9 mouse cellular contexts compared by ENCODE assay signal in genomic region chr7:140954733-140955071, GRCm38 (mm10). TPM values are rescaled to one million over a fixed set of nuclear protein-coding genes. Genes with fewer than 3 reads are reported as not detected.
DNase-seq lines count a peak whose midpoint lies in the region; ATAC-seq lines count a peak whose summit lies in the region.
"Had no signal": no experiment of that assay in that cellular context is flagged by ENCODE, and none has a peak within 500 bp of the region (broad histone marks: within the 10 kb centered on the region; RNA-seq: fewer than 3 reads in every experiment).

No protein-coding gene starts in this region.

- peak overlapping the region; percentile 37; the same call in 1 of the 2 replicates for H3K27ac ChIP-seq in lung, embryonic 15.5 days
- H3K27ac ChIP-seq in forebrain, embryonic 15.5 days (replicated peaks): no peak overlapping the region
- H3K27ac ChIP-seq in limb, embryonic 15.5 days: peak overlapping the region; percentile 99
- H3K27ac ChIP-seq in stomach, embryonic 14.5 days (ENCODE audit: low read length): peak overlapping the region; percentile 52; the same call in 1 of the 2 replicates

- no peak for ATAC-seq in lung, embryonic 15.5 days (ENCODE audit: borderline replicate concordance, extremely low read depth, low FRiP score, low TSS enrichment)
- no peak for ATAC-seq in forebrain, embryonic 15.5 days (replicated peaks)
- no peak for ATAC-seq in limb, embryonic 15.5 days (ENCODE audit: insufficient number of reproducible peaks, low FRiP score, low TSS enrichment, low read depth)
- no peak for ATAC-seq in stomach, embryonic 14.5 days (ENCODE audit: insufficient number of reproducible peaks, insufficient read depth, low FRiP score, low read depth)

- H3K4me3 ChIP-seq in lung, embryonic 15.5 days: peak overlapping the region; percentile 62
- peak overlapping the region; percentile 33 for H3K4me3 ChIP-seq in forebrain, embryonic 15.5 days
- H3K4me3 ChIP-seq in limb, embryonic 15.5 days: peak overlapping the region; percentile 60
- peak overlapping the region; percentile 74 for H3K4me3 ChIP-seq in stomach, embryonic 14.5 days (ENCODE audit: low read depth, low read length)

- no peak for DNase-seq in lung, postnatal 25 days (ENCODE audit: low spot score)
- no peak for DNase-seq in left cerebral cortex, adult 8-10 months (ENCODE audit: low spot score in 2 of 2)
- no peak for DNase-seq in thymus, postnatal 25 days
- no peak for DNase-seq in testis, postnatal 14 days (ENCODE audit: low spot score)

- WGBS in lung, embryonic 15.5 days: 4% methylated on average over 9 of the region's 9 CpGs
- WGBS in forebrain, embryonic 15.5 days: 11% methylated on average over 9 of the region's 9 CpGs
- WGBS in limb, embryonic 15.5 days: 1% methylated on average over 9 of the region's 9 CpGs
- WGBS in stomach, embryonic 14.5 days: 6% methylated on average over 9 of the region's 9 CpGs

- no peaks in the 10 kb centered on the region for H3K9me3 ChIP-seq in lung, embryonic 15.5 days
- no peaks in the 10 kb centered on the region for H3K9me3 ChIP-seq in forebrain, embryonic 15.5 days
- H3K9me3 ChIP-seq in limb, embryonic 15.5 days: no peaks in the 10 kb centered on the region
- H3K9me3 ChIP-seq in stomach, embryonic 14.5 days (ENCODE audit: control insufficient read depth, low read depth, low read length): no peaks in the 10 kb centered on the region

- peak overlapping the region; percentile 72 for H3K9ac ChIP-seq in lung, embryonic 15.5 days
- peak overlapping the region; percentile 16; the same call in 1 of the 2 replicates for H3K9ac ChIP-seq in forebrain, embryonic 15.5 days (replicated peaks)
- peak overlapping the region; percentile 57 for H3K9ac ChIP-seq in limb, embryonic 15.5 days
- peak overlapping the region; percentile 65 for H3K9ac ChIP-seq in stomach, embryonic 14.5 days (replicated peaks; ENCODE audit: low read depth, low read length)

- peak overlapping the region; percentile 81 for H3K4me2 ChIP-seq in lung, embryonic 15.5 days
- peak overlapping the region; percentile 38 for H3K4me2 ChIP-seq in forebrain, embryonic 15.5 days (replicated peaks)
- peak overlapping the region; percentile 79 for H3K4me2 ChIP-seq in limb, embryonic 15.5 days
- H3K4me2 ChIP-seq in stomach, embryonic 14.5 days (replicated peaks; ENCODE audit: low read depth, low read length): peak overlapping the region; percentile 86

- H3K4me1 ChIP-seq in lung, embryonic 15.5 days: peaks cover 57% of the 10 kb centered on the region
- peaks cover 12% of the 10 kb centered on the region for H3K4me1 ChIP-seq in forebrain, embryonic 15.5 days
- H3K4me1 ChIP-seq in limb, embryonic 15.5 days: peaks cover 63% of the 10 kb centered on the region
- peaks cover 54% of the 10 kb centered on the region for H3K4me1 ChIP-seq in stomach, embryonic 14.5 days (ENCODE audit: control insufficient read depth, insufficient read depth, low read length)

- no peaks in the 10 kb centered on the region for H3K27me3 ChIP-seq in lung, embryonic 15.5 days
- no peaks in the 10 kb centered on the region for H3K27me3 ChIP-seq in forebrain, embryonic 15.5 days
- no peaks in the 10 kb centered on the region for H3K27me3 ChIP-seq in limb, embryonic 15.5 days
- no peaks in the 10 kb centered on the region for H3K27me3 ChIP-seq in stomach, embryonic 14.5 days (ENCODE audit: control insufficient read depth, insufficient read depth, low read length)

- peaks cover 7% of the 10 kb centered on the region for H3K36me3 ChIP-seq in lung, embryonic 15.5 days
- no peaks in the 10 kb centered on the region for H3K36me3 ChIP-seq in forebrain, embryonic 15.5 days
- peaks cover 8% of the 10 kb centered on the region; the same call in 1 of the 2 replicates for H3K36me3 ChIP-seq in limb, embryonic 15.5 days
- peaks cover 2% of the 10 kb centered on the region; the same call in 1 of the 2 replicates for H3K36me3 ChIP-seq in stomach, embryonic 14.5 days (ENCODE audit: control insufficient read depth, insufficient read depth, low read length)

RNA-seq across cellular contexts. Expression of gene Gm45717, which starts 1.0 kb away (rescaled TPM):
- polyA plus RNA-seq in lung, embryonic 15.5 days (2015; fragmentation: Nextera tagmentation; extraction: Ambion mirVana): not detected in 2 replicates
- polyA plus RNA-seq in forebrain, embryonic 15.5 days (2015; fragmentation: Nextera tagmentation; extraction: Ambion mirVana): not detected in 2 replicates
- polyA plus RNA-seq in limb, embryonic 15.5 days (2015; fragmentation: Nextera tagmentation; extraction: Ambion mirVana): 0.47 TPM in 1 of 2 replicates, not detected in the other
- polyA plus RNA-seq in stomach, embryonic 14.5 days (2014; fragmentation: Nextera tagmentation; extraction: Ambion mirVana): not detected in 2 replicates
- total RNA-seq in left cerebral cortex, adult 8-10 months (2022): not detected
- polyA plus RNA-seq: brain, embryonic 14.5 days had no signal

RNA-seq across cellular contexts. Expression of gene Ifitm2, which starts 1.1 kb away (rescaled TPM):
- polyA plus RNA-seq in lung, embryonic 15.5 days (2015; fragmentation: Nextera tagmentation; extraction: Ambion mirVana): 925 and 963 TPM in 2 replicates
- polyA plus RNA-seq in forebrain, embryonic 15.5 days (2015; fragmentation: Nextera tagmentation; extraction: Ambion mirVana): 126 and 142 TPM in 2 replicates
- 1,488 and 1,547 TPM in 2 replicates for polyA plus RNA-seq in limb, embryonic 15.5 days (2015; fragmentation: Nextera tagmentation; extraction: Ambion mirVana)
- 1,395 and 1,501 TPM in 2 replicates for polyA plus RNA-seq in stomach, embryonic 14.5 days (2014; fragmentation: Nextera tagmentation; extraction: Ambion mirVana)
- total RNA-seq in left cerebral cortex, adult 8-10 months (2022): 10 to 100 TPM; 13.5 to 19.6 (median 16.7) TPM

RNA-seq across cellular contexts. Expression of gene Ifitm5, which starts 4.6 kb away (rescaled TPM):
- polyA plus RNA-seq in lung, embryonic 15.5 days (2015; fragmentation: Nextera tagmentation; extraction: Ambion mirVana): 2.8 and 4.0 TPM in 2 replicates
- polyA plus RNA-seq in forebrain, embryonic 15.5 days (2015; fragmentation: Nextera tagmentation; extraction: Ambion mirVana): 0.51 and 0.70 TPM in 2 replicates
- polyA plus RNA-seq in limb, embryonic 15.5 days (2015; fragmentation: Nextera tagmentation; extraction: Ambion mirVana): 46.1 and 62.9 TPM in 2 replicates
- polyA plus RNA-seq in stomach, embryonic 14.5 days (2014; fragmentation: Nextera tagmentation; extraction: Ambion mirVana): 2.0 and 2.6 TPM in 2 replicates
- under 1 TPM in 1 of 4 experiments, not detected in 3; 0.51 TPM for total RNA-seq in left cerebral cortex, adult 8-10 months (2022)

RNA-seq across cellular contexts. Expression of gene Ifitm1, which starts 12.3 kb away (rescaled TPM):
- polyA plus RNA-seq in lung, embryonic 15.5 days (2015; fragmentation: Nextera tagmentation; extraction: Ambion mirVana): 47.1 and 54.5 TPM in 2 replicates
- 6.5 and 7.6 TPM in 2 replicates for polyA plus RNA-seq in forebrain, embryonic 15.5 days (2015; fragmentation: Nextera tagmentation; extraction: Ambion mirVana)
- polyA plus RNA-seq in limb, embryonic 15.5 days (2015; fragmentation: Nextera tagmentation; extraction: Ambion mirVana): 71.7 and 74.6 TPM in 2 replicates
- polyA plus RNA-seq in stomach, embryonic 14.5 days (2014; fragmentation: Nextera tagmentation; extraction: Ambion mirVana): 241 and 289 TPM in 2 replicates
- total RNA-seq in left cerebral cortex, adult 8-10 months (2022): 1 to 10 TPM; 3.6 to 7.4 (median 5.0) TPM

RNA-seq across cellular contexts. Expression of gene Pgghg, which starts 13.5 kb away (rescaled TPM):
- 18.7 and 21.0 TPM in 2 replicates for polyA plus RNA-seq in lung, embryonic 15.5 days (2015; fragmentation: Nextera tagmentation; extraction: Ambion mirVana)
- polyA plus RNA-seq in forebrain, embryonic 15.5 days (2015; fragmentation: Nextera tagmentation; extraction: Ambion mirVana): 8.5 and 8.7 TPM in 2 replicates
- polyA plus RNA-seq in limb, embryonic 15.5 days (2015; fragmentation: Nextera tagmentation; extraction: Ambion mirVana): 23.1 and 24.9 TPM in 2 replicates
- 28.7 and 31.0 TPM in 2 replicates for polyA plus RNA-seq in stomach, embryonic 14.5 days (2014; fragmentation: Nextera tagmentation; extraction: Ambion mirVana)
- total RNA-seq in left cerebral cortex, adult 8-10 months (2022): 1 to 10 TPM; 3.9 to 4.7 (median 4.3) TPM

Comparison
In these comparisons a context has a peak if more than half of its experiments do, and no peak if none do; other contexts are left out.
1. H3K9ac ChIP-seq: peak in every context shown above with its lines; median percentile 72 in lung, embryonic 15.5 days; 65 in stomach, embryonic 14.5 days; 57 in limb, embryonic 15.5 days; 16 in forebrain, embryonic 15.5 days.